Mouse (Mus musculus): ENCODE measurements around the gene Mip. TPM values are rescaled to one million over a fixed set of nuclear protein-coding genes. Genes with fewer than 3 reads are reported as not detected.
"Not testable (repeated sequence)": the region's sequence is repeated elsewhere in the genome, so short reads cannot be mapped to it uniquely, and the experiment has no call there.

The Mip gene
- polyA plus RNA-seq, 1 experiment from 2014 or later = not detected

DNA sequence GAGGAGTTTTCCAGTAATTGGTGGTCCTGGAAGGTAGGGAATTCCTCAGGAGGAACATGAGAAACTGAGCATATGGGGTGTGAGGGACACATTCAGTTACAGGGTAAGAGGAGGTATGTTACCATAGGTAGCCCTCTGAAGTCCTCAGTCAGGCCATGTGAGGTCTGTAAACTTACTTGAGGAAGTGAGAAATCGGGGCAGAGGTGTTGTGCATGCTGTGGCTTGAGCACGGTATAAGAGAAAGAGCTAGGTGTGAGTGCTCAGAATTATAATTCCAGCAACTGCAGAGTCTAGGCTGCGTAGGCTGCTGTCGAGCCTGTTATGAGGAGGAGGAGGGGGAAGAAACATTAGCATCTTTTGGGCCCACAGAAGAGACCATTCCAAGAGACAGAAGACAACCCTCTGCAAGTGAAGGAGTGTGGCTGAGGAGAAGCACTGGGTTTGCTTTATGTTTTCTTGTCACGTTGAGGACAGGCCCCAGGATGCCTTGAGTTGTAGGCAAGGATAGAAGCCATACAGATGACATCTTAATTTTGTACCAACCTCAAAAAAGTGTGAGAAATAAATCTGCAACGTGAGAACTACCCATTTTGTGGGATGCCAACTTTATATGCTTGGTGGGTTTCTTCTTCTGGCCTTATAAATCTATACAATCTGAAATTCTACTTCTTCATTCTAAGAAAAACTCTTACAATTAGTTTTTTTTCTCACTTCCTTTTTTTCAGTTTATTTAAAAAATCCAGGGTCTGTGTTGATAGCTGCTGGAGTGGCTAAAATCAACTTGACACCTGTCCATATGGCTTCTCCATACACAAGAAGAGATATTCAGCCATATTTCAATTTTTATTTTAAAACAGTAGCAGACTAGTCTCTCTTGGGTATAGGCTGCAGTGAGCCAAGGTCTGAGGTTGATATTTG is 38.0 kb downstream of the Mip start:
- H3K27me3 ChIP-seq (ENCODE audit: control insufficient read depth, insufficient read depth, low read length) = no peaks in the 10 kb centered on the region
- H3K4me1 ChIP-seq (replicated peaks; ENCODE audit: control insufficient read depth, insufficient read depth, low read length) = no peaks in the 10 kb centered on the region
- H3K4me3 ChIP-seq (ENCODE audit: low read depth, low read length) = no peak overlapping the region
- H3K9me3 ChIP-seq (ENCODE audit: control insufficient read depth, low read length) = no peaks in the 10 kb centered on the region
- ATAC-seq (ENCODE audit: low FRiP score) = no peak
- no peaks in the 10 kb centered on the region for H3K36me3 ChIP-seq (ENCODE audit: control insufficient read depth, insufficient read depth, low read length)
- 84% methylated on average over 6 of the region's 6 CpGs for WGBS
- no peak overlapping the region for H3K4me2 ChIP-seq (replicated peaks; ENCODE audit: low read depth, low read length)
- H3K9ac ChIP-seq (ENCODE audit: low read depth, low read length) = no peak overlapping the region
- no peak for DNase-seq (ENCODE audit: low spot score)
- no peak overlapping the region for H3K27ac ChIP-seq (ENCODE audit: low read depth, low read length)

DNA sequence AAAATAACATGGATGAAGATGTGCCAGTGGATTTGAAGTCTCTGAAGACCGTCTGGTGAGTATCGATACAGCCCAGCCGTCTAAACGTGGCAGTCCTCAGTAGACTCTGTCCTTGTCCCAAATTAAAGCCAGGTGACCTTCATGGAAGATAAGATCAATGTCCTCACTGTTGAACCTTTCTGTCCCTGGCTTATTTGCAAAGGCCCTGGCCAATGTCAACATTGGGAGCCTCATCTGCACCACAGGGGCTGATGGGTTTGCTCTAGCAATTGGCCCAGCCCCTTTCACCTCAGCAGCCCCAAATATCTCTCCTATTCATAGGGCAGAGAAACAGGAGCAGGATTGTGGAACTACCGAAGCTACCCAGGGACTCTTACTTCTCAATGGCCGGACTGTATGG is 42.7 kb downstream of the Mip start, which contains the start of gene Apof:
Apof (plus strand) TSS at position 301 of the 400 bp plus-strand sequence.
- H3K36me3 ChIP-seq (ENCODE audit: control insufficient read depth, insufficient read depth, low read length) = no peaks in the 10 kb centered on the region
- no peaks in the 10 kb centered on the region for H3K9me3 ChIP-seq (ENCODE audit: control insufficient read depth, low read length)
- no peak for ATAC-seq (ENCODE audit: low FRiP score)
- no peaks in the 10 kb centered on the region for H3K27me3 ChIP-seq (ENCODE audit: control insufficient read depth, insufficient read depth, low read length)
- H3K27ac ChIP-seq (ENCODE audit: low read depth, low read length) = no peak within 1 kb of the TSS
- no peak for DNase-seq (ENCODE audit: low spot score)
- H3K9ac ChIP-seq (ENCODE audit: low read depth, low read length) = no peak within 1 kb of the TSS
- H3K4me1 ChIP-seq (replicated peaks; ENCODE audit: control insufficient read depth, insufficient read depth, low read length) = no peaks in the 10 kb centered on the region
- H3K4me3 ChIP-seq (ENCODE audit: low read depth, low read length) = no peak within 1 kb of the TSS
- H3K4me2 ChIP-seq (replicated peaks; ENCODE audit: low read depth, low read length) = no peak within 1 kb of the TSS
- WGBS = 71% methylated on average over 6 of the region's 6 CpGs

GRCm38 (mm10) chr10:128269206-128269910 is 43.7 kb downstream of the Mip start:
- H3K27ac ChIP-seq (ENCODE audit: low read depth, low read length) = no peak overlapping the region
- H3K36me3 ChIP-seq (ENCODE audit: control insufficient read depth, insufficient read depth, low read length) = no peaks in the 10 kb centered on the region
- 90% methylated on average over 16 of the region's 16 CpGs for WGBS
- H3K4me2 ChIP-seq (replicated peaks; ENCODE audit: low read depth, low read length) = no peak overlapping the region
- ATAC-seq (ENCODE audit: low FRiP score) (no peak), DNase-seq (ENCODE audit: low spot score) (no peak)
- H3K4me1 ChIP-seq (replicated peaks; ENCODE audit: control insufficient read depth, insufficient read depth, low read length) = no peaks in the 10 kb centered on the region
- no peaks in the 10 kb centered on the region for H3K9me3 ChIP-seq (ENCODE audit: control insufficient read depth, low read length)
- no peak overlapping the region; the same call in 1 of the 2 replicates for H3K4me3 ChIP-seq (ENCODE audit: low read depth, low read length)
- H3K27me3 ChIP-seq (ENCODE audit: control insufficient read depth, insufficient read depth, low read length) = no peaks in the 10 kb centered on the region
- H3K9ac ChIP-seq (ENCODE audit: low read depth, low read length) = no peak overlapping the region; the same call in 1 of the 2 replicates

DNA sequence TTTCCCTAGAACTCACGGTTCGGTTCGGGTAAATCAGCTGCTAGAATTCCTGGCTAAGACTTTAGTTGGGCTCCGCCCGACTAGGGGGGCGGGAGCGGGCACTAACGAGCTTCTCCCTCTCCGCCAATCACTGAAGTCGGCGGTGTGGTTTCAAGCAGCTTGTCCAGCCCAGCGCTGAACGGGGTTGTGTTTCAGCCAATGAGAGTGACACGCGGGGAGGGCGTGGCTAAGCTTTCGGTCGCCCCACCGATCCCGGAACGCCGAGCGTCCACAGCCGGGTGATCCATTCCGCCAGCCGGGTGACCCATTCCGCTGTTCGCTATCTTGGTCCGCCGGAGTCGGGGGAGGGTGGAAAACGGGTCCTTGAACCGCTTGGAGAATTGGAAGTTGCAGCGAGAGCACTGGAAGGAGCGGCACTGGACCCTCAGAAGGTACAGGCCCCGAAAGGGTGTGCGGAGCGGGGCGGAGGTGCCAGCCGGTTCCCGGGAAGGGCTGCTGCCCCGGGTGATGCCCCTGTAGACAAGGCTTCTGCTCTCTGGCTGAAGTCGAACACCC is 44.7 kb downstream of the Mip start, which contains the start of gene Stat2:
Stat2 (plus strand) TSS at position 273 of the 555 bp plus-strand sequence.
- Histone ChIP-seq H3K4me1 (replicated peaks; ENCODE audit: control insufficient read depth, insufficient read depth, low read length) (no peaks in the 10 kb centered on the region), H3K4me3 (ENCODE audit: low read depth, low read length) (peak within 1 kb of the TSS; percentile 78), H3K4me2 (replicated peaks; ENCODE audit: low read depth, low read length) (peak within 1 kb of the TSS; percentile 63), H3K27ac (ENCODE audit: low read depth, low read length) (peak within 1 kb of the TSS; percentile 77), H3K9me3 (ENCODE audit: control insufficient read depth, low read length) (no peaks in the 10 kb centered on the region), H3K36me3 (ENCODE audit: control insufficient read depth, insufficient read depth, low read length) (no peaks in the 10 kb centered on the region), H3K9ac (ENCODE audit: low read depth, low read length) (peak within 1 kb of the TSS; percentile 92), H3K27me3 (ENCODE audit: control insufficient read depth, insufficient read depth, low read length) (no peaks in the 10 kb centered on the region)
- WGBS = under 1% methylated on average over 42 of the region's 43 CpGs
- peak; percentile 96 for DNase-seq (ENCODE audit: low spot score)
- ATAC-seq (ENCODE audit: low FRiP score) = peak; percentile 99

GRCm38 (mm10) chr10:128270866-128271265 is 45.2 kb downstream of the Mip start:
- no peaks in the 10 kb centered on the region for H3K36me3 ChIP-seq (ENCODE audit: control insufficient read depth, insufficient read depth, low read length)
- H3K9ac ChIP-seq (ENCODE audit: low read depth, low read length) = peak overlapping the region; percentile 92
- H3K4me1 ChIP-seq (replicated peaks; ENCODE audit: control insufficient read depth, insufficient read depth, low read length) = no peaks in the 10 kb centered on the region
- H3K4me3 ChIP-seq (ENCODE audit: low read depth, low read length) = peak overlapping the region; percentile 78
- no peak for ATAC-seq (ENCODE audit: low FRiP score)
- peak overlapping the region; percentile 63 for H3K4me2 ChIP-seq (replicated peaks; ENCODE audit: low read depth, low read length)
- no peak for DNase-seq (ENCODE audit: low spot score)
- 43% methylated on average over 7 of the region's 7 CpGs for WGBS
- no peaks in the 10 kb centered on the region for H3K27me3 ChIP-seq (ENCODE audit: control insufficient read depth, insufficient read depth, low read length)
- peak overlapping the region; percentile 77 for H3K27ac ChIP-seq (ENCODE audit: low read depth, low read length)
- H3K9me3 ChIP-seq (ENCODE audit: control insufficient read depth, low read length) = no peaks in the 10 kb centered on the region

DNA sequence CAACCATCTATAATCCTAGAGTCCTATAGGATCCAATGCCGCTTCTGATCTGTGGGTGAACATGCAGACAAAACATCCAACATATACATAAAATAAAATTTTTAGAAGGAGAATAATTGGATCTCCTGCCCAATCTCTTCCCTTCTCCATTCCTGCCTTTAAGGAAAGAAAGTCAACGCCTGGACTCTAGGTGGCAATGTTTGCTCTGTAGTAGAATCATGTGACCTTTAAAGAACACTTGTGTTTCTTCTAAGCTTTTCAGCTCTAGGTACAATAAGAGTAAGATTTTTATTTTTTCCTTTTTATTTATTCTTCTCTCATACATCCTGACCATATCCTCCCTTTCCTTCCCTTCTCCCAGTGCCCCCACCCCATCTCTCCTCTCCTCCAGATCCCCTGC is 46.2 kb downstream of the Mip start:
- H3K36me3 ChIP-seq (ENCODE audit: control insufficient read depth, insufficient read depth, low read length) = 0 out of 2 replicates have a peak, but pooled peaks cover 2% of the 10 kb centered on the region

GRCm38 (mm10) chr10:128272819-128273439 is 47.3 kb downstream of the Mip start:
- not testable (repeated sequence) for H3K4me3 ChIP-seq (ENCODE audit: low read depth, low read length); DNase-seq (ENCODE audit: low spot score)

More for the DNA sequence above, 46.2 kb downstream of the Mip start:
- DNase-seq (ENCODE audit: low spot score) (no peak), ATAC-seq (ENCODE audit: low FRiP score) (no peak)
- no peak overlapping the region for H3K9ac ChIP-seq (ENCODE audit: low read depth, low read length)
- H3K4me3 ChIP-seq (ENCODE audit: low read depth, low read length) = no peak overlapping the region
- H3K27ac ChIP-seq (ENCODE audit: low read depth, low read length) = no peak overlapping the region
- no peak overlapping the region for H3K4me2 ChIP-seq (replicated peaks; ENCODE audit: low read depth, low read length)
- 61% methylated on average over 2 of the region's 2 CpGs for WGBS
- H3K27me3 ChIP-seq (ENCODE audit: control insufficient read depth, insufficient read depth, low read length) = no peaks in the 10 kb centered on the region
- H3K4me1 ChIP-seq (replicated peaks; ENCODE audit: control insufficient read depth, insufficient read depth, low read length) = no peaks in the 10 kb centered on the region
- H3K9me3 ChIP-seq (ENCODE audit: control insufficient read depth, low read length) = no peaks in the 10 kb centered on the region

DNA sequence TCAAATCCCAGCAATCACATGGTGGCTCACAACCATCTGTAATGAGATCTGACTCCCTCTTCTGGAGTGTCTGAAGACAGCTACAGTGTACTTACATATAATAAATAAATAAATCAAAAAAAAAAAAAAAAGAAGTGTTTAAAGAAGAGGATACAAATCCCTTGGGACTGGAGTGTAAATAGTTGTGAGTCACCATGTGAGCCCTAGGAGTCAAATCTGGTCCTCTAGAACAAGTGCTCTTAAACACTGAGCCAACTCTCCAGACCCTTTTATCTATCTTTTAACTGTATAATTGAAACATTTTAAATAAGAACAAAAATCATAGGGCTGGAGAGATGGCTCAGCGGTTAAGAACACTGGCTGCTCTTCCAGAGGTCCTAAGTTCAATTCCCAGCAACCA is 49.7 kb downstream of the Mip start:
- H3K36me3 ChIP-seq (ENCODE audit: control insufficient read depth, insufficient read depth, low read length); H3K9ac ChIP-seq (ENCODE audit: low read depth, low read length); H3K4me3 ChIP-seq (ENCODE audit: low read depth, low read length); H3K27me3 ChIP-seq (ENCODE audit: control insufficient read depth, insufficient read depth, low read length); H3K4me2 ChIP-seq (replicated peaks; ENCODE audit: low read depth, low read length); H3K4me1 ChIP-seq (replicated peaks; ENCODE audit: control insufficient read depth, insufficient read depth, low read length); H3K27ac ChIP-seq (ENCODE audit: low read depth, low read length); H3K9me3 ChIP-seq (ENCODE audit: control insufficient read depth, low read length); ATAC-seq (ENCODE audit: low FRiP score); DNase-seq (ENCODE audit: low spot score): not testable (repeated sequence)
- WGBS = 93% methylated on average over 1 of the region's 1 CpGs

More at GRCm38 (mm10) chr10:128272819-128273439, 47.3 kb downstream of the Mip start:
- not testable (repeated sequence) for H3K9me3 ChIP-seq (ENCODE audit: control insufficient read depth, low read length); H3K27me3 ChIP-seq (ENCODE audit: control insufficient read depth, insufficient read depth, low read length); H3K9ac ChIP-seq (ENCODE audit: low read depth, low read length); ATAC-seq (ENCODE audit: low FRiP score); H3K4me2 ChIP-seq (replicated peaks; ENCODE audit: low read depth, low read length); H3K36me3 ChIP-seq (ENCODE audit: control insufficient read depth, insufficient read depth, low read length); H3K27ac ChIP-seq (ENCODE audit: low read depth, low read length); H3K4me1 ChIP-seq (replicated peaks; ENCODE audit: control insufficient read depth, insufficient read depth, low read length)
- 92% methylated on average over 4 of the region's 7 CpGs for WGBS

Data from hindbrain, embryonic 11.5 days (tissue).